Mouse (Mus musculus): ENCODE data around the gene Pdzrn3.

Pdzrn3 gene

DNA sequence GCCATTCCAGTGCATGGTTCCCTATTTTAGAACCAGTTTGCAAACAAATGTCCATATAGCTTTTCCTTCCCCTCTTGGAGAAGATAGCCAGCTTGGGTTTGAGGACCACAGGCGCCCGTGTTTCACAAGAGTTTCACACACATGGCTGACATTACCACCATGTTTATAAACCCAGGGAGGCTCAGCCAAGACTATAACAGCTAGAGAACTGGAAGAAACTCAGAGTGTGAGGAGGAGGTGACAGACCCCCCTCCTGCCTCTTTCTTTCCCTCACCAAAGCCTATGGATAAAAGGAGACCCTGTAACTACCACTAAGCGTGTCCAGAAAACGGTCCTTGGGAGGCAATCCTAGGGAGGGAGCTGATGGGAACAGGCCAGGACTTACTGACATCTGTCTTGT, 159.5 kb downstream of the Pdzrn3 start:
- no peak for ATAC-seq (ENCODE audit: insufficient number of reproducible peaks, low FRiP score, low TSS enrichment)

DNA sequence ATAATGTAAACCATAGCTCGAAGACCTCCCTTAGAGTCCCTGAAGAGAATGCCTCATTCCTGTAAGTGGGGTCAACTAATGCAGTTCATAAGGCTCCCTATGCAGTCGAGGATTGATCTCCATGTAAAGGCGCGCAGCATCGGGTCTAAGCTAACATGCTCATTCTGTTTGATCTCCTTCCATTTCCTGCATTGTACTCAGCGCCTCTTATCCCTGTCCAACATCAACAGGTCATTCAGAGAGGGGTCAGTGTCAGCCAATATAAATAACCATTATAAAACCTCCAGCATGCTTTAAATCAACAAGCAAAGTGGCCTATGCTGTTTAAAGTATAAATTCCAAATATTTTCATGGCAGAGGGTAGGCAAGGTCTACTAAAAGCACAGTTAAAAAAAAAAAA, 159.9 kb downstream of the Pdzrn3 start:
- ATAC-seq (ENCODE audit: insufficient number of reproducible peaks, low FRiP score, low TSS enrichment): no peak

DNA sequence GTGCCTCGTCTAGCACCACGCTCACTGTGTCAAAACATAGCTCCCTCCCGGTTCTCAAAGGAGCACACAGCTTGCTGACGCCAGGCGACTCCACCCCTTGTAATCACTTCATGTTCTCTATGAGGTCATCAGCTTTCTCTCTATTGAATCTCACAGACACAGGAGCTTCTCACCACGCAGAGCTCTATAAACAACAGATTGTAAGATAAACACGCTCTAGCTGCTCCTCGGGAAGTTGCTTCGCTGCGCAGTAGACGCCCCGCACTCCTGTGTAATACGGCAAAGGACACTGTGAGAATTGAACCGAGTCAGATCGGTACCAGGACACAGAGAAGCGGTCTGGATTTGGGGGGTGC, 162.3 kb downstream of the Pdzrn3 start:
- no peak for ATAC-seq (ENCODE audit: insufficient number of reproducible peaks, low FRiP score, low TSS enrichment)

DNA sequence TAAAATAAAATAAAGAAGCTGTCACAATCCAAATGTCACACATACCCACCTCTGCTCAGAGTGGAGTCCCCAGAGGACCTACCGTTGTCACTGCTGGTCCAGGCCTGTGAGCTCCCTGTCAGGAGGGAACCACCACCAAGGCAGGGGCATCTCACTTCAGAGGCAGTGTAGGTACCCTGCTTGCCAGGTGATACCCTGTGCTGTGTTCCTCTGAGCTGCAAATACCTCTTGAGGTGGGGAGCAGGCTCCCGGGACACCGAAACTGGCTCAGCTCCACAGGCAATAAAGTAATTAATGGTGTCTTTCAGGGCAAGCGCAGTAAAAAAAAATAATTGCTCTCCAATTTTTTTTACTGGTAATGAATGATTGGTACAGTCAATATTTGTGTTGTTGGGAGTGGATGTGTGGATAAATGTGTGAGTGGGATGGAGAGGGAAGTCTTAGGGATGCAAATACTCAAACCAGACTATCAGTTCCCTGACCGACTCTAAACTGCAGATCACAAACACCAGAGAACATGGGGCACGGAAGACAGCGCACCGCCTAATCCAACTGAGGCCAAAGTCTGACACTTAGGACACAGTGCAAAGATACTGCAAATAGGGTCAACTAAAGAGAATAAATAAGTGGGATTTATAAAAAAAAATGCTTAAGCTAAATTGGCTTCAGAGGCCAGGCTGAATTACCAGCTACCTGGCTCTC, 162.8 kb downstream of the Pdzrn3 start:
- ATAC-seq (ENCODE audit: insufficient number of reproducible peaks, low FRiP score, low TSS enrichment): no peak

DNA sequence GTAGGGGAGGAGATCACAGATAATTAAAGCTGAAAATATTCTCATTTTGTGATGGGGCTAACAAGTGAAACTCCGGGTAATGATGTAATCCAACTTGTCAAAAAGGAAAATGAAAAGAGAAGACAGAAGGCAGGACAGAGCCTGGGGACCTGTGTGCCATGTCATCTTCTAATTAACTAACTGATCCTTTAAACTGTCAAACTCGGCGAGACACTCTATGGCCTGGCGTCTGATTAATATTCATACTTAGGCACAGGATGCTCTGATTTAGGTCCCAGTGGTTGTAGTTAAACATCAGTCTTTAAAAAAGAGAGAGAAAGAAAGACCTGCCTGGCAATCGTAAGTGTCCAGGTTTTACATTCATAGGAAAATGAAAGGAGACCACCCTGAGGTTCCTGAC, 164.6 kb downstream of the Pdzrn3 start:
- no peak for ATAC-seq (ENCODE audit: insufficient number of reproducible peaks, low FRiP score, low TSS enrichment)

DNA sequence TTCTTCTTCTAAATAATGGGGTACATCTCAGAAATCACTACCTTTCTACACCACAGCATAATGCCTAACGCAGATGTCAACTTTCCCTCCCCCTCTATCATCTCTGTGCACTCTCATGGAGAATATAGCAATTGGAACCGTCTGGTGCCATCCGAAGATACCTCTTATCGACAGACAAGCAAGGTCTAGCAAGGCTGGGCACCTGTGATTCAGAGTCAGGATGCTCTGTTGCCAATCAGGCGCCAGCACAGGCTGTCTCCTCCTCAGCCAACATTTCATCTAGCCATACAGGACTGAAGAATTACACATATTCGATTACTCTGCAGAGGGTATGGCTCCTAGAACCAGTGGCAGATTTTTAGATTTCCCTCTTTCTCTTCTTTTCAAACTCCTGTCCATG, 165.6 kb downstream of the Pdzrn3 start:
- ATAC-seq (ENCODE audit: insufficient number of reproducible peaks, low FRiP score, low TSS enrichment): no peak

DNA sequence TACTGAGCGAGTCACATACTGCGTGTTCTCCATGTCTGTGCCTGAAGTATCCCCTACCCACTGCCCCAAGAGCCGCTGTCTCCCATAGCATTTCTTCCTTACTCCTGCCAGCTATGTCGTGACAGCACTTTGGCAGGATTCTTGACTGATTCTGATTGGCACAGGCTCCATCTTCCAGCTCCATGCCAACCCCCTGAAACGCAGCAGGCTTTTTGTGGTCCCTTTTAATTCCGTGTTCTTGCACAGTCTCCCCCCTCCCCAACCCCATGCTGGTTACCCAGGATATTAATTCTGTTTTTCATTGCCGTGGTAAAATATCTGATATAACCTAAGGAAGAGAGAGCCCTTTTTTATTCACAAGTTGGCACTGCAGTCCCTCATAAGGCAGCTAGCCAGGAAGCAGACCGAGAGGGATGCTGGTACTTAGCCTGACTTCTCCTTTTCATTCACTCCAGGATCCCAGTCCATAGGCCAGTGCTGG, 166.3 kb downstream of the Pdzrn3 start:
- ATAC-seq (ENCODE audit: insufficient number of reproducible peaks, low FRiP score, low TSS enrichment): 0 out of 2 replicates have a peak, but pooled peaks have one; percentile 16

DNA sequence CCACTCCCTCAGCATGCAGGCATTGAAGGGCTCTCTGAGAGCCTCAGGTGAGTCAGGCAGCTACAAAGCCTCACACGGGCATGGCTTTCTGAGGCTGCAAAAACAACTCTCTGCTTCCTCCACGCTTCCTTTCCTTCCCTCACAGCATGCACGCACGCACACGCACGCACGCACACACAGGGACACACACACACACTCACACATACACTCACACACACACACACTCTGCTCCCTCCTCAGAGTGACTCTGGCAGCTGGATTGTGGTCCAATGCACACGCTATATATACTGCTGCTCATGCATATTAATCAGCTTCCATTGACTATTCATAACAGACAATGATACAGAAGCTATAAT, 178.8 kb downstream of the Pdzrn3 start:
- ATAC-seq (ENCODE audit: insufficient number of reproducible peaks, low FRiP score, low TSS enrichment): no peak

DNA sequence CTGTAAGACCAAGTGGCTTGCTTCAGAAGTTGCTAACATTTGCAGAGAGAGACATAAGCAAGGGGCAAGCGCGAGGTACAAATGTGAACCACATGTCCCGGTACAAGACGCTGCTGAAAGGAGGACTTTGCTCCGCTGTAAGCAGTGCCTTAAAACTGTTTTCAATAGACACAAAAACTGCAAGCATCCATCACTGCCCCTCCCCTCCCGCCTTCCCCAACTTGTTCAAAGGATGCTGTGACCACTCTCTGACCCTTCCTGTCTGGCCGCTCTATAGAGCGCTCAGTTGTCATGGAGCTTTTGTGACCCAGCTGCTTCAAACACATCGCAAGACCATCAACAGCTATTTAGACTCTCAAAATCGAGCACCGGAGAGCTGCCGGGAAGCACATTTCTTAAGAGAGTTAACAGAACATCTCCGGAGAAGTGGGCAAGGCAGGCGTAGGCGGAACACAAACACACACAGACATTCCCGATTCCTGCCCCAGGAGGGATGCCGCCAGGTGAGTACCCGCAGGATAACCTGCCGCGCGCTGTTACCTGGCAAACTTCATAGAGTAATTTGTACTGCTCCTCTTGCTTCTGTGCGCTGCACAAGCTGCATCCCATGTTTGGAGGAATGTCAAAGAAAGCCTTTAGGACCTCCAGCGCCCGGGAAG, 179.3 kb downstream of the Pdzrn3 start:
- ATAC-seq (ENCODE audit: insufficient number of reproducible peaks, low FRiP score, low TSS enrichment): no peak

DNA sequence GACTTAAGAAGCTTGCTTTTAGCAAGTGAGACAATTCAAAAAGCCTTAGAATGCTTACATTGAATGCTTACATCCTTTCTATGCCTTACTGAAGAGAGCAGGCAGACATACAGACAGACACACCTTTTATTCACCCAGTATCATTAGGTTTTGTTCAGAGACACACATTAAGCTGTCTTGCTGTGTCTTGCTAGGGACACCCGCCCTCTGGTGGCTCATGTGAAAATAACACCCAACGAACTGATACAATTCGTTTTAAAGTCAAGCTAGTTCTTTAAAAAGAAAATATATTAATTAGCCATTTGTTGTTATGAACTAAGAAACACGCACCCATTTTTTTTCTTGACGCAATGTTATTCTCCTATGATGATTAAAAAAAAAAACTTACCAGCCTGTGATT, 180.1 kb downstream of the Pdzrn3 start:
- 0 out of 2 replicates have a peak, but pooled peaks have one; percentile 36 for ATAC-seq (ENCODE audit: insufficient number of reproducible peaks, low FRiP score, low TSS enrichment)

DNA sequence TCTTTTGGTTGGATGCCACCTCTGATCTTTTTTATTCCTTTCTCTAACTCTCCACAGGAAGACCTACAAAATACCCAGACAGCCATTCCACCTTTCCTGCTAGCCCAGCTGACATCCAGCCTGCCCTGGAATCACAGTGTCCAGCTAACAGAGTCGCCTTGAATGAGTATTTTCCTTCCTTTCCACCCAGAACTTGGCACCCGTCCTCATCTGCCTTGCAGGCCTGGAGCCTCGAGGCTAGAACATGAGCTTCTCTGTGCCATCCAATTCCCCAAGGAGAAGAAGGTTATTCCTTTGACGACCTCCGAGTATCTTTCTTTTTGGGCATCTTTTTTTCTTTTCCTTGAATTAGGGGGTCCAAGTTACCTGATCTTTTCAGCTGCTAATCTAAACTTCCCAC, 181.8 kb downstream of the Pdzrn3 start:
- no peak for ATAC-seq (ENCODE audit: insufficient number of reproducible peaks, low FRiP score, low TSS enrichment)

DNA sequence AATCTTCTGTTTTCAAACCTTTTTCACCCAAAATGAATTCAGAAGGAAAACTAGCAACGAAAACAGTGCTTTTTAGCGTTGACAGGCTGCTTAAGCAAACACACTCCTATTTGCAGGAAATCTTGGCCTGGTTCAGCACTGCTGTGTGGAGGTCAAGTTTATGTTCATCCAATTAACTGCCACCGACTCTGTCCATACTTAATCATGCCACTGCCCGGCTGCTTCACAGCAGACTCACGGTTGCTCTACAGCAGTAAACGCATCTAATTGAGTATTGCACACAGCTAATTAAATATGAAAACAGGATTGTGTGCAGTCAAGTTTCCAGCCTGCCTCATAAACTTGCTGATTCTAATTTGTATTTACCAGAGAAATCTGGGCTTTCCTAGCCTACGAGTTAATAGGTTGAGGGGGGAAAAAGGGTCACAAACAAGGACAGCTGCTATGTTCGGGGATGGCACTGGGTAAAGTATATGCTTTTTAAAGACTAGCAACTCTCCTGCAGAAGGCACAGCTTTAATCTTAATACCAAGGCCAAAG, 183.2 kb downstream of the Pdzrn3 start:
- no peak for ATAC-seq (ENCODE audit: insufficient number of reproducible peaks, low FRiP score, low TSS enrichment)

DNA sequence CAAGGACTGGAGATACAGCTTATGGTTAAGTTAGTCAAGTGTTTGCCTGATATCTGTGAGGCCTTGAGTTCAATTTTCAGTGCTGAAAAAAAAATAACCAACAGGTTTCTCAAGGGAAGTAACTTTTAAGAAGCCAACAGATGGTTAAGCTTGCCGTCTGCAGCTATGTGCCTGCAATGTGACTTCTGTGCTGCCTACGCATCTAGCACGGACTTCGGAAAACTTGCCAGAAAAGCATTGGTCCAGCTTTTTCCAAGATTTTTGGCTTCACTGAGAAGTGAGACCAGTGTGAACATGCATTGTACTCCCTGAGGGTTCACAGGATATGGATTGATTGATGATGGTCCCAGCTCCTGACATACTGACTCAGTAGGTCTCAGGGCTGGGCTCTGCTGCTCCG, 186.1 kb downstream of the Pdzrn3 start:
- no peak for ATAC-seq (ENCODE audit: insufficient number of reproducible peaks, low FRiP score, low TSS enrichment)

DNA sequence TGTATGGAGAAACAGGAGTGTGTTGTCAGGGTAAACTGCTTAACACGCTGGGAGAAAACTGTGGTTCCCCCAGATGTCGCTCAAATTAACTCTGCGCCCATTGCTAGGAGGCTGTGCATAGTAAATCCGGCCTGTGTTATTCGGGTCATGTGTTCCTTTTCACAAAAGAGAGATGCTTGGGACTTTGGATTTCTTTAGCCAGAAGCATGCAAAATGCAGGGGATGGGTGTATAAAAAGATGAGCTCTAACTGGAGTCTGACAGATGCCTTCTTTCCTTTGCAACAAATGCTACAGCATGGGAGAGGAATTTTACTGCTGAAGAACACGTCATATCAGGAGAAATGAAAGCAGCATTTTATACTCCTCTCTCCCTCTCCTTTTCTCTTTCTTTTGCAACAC, 190.4 kb downstream of the Pdzrn3 start:
- ATAC-seq (ENCODE audit: insufficient number of reproducible peaks, low FRiP score, low TSS enrichment): no peak

DNA sequence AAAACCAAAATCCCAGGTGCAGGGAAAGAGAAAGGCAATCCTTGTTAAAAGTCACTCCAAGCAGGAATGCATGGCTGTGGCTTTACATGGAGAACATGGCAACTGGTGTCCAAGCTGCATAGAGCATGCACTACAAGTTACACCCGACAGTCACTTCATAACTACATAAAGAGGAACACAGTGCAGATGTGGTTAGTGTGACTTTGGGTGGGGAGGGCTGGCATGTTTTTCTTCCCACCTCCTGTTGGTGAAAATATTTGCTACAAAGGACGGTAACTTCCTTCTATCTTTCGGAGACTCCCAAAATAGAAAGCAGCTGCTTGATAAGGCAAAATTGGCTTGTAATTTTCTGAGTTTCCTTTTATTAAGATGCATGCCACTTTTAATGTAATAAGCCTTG, 190.8 kb downstream of the Pdzrn3 start:
- no peak for ATAC-seq (ENCODE audit: insufficient number of reproducible peaks, low FRiP score, low TSS enrichment)

DNA sequence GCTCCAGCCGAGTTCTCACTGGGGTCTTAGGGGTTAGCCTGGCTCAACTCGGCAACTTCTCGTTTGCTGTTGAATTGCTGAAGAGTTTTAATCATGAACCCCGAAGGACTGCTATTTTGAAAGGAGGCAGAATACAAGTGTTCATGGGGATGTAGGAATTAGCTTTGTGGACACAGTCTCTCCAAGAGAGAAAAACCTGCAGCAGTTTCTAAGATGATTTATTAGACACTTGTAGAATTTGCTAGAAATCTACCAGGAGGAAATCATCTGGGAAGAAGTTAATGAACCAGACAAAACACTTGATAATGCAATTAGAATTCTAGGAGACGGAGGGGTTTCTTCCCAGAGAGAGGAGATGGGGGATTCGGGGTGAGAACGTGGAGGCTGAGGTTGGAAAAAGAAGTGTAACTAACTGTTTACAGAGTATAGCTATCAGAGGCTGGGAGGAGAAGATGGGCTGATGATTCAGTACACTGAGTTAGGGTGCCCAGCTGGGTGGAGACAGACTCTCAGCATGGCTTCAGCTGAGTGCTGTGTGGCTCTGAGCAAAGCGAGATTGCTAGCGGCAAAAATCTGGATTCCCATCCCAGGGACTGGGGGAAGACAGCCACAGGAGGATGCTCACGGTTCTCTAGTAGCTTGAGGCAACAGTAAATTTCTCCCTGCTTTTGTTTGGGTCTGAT, 193.5 kb downstream of the Pdzrn3 start:
- ATAC-seq (ENCODE audit: insufficient number of reproducible peaks, low FRiP score, low TSS enrichment): no peak

DNA sequence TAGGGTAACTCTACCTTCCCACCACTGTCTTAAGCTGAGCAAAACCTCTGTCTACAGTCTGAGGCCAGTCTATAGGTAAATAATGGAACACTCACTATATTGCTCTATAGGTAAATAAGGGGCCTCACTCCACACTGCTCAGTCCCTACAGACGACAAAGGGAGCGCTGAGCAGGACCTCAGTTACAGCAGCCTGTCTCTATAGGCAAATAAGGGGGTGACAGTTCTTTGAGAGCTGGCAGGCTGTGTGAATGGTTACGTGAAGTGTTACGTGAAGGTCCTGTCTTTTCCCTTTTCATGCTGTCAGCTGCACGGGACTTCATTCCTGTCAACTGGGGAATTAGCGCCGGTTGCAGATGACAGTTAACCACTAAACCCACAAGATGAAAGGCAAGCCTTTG, 207.0 kb downstream of the Pdzrn3 start:
- no peak for ATAC-seq (ENCODE audit: insufficient number of reproducible peaks, low FRiP score, low TSS enrichment)

DNA sequence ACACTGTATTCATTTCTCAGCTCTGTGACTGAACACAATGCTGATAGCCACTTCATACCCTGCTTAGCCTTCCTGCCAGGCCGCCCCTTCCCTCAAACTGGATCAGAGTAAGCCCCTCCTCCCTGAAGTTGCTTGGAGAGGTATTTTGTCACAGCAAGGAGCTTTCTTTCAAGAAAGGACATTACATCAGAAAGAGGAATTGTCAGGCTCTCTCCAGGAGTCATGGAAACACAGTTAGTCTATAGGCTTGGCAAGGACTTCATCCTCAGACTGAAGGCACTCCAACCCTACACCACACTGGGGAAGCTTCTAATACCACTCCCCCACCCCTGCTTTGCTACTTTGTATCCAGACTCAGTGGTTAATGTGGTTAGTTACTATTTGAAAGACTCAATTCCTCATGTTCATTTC, 224.2 kb downstream of the Pdzrn3 start:
- no peak for ATAC-seq (ENCODE audit: insufficient number of reproducible peaks, low FRiP score, low TSS enrichment)

DNA sequence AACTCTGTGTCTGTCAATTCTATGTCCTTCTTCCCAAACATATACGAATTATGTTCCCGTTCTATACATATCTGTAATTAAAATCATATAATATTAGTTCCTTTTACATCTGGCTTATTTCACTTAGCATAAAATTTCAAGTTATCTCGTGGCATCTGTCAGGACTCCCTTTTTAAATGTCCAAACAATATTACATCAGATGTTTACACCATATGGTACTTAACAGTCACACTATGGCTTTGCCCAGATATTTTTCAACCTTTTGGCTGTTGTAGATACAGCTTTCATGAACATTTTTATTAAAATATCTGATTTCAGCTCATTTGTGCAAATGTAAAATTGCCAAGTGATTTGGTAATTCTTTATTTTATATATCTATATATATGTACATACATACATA, 242.3 kb downstream of the Pdzrn3 start:
- ATAC-seq (ENCODE audit: insufficient number of reproducible peaks, low FRiP score, low TSS enrichment): no peak

DNA sequence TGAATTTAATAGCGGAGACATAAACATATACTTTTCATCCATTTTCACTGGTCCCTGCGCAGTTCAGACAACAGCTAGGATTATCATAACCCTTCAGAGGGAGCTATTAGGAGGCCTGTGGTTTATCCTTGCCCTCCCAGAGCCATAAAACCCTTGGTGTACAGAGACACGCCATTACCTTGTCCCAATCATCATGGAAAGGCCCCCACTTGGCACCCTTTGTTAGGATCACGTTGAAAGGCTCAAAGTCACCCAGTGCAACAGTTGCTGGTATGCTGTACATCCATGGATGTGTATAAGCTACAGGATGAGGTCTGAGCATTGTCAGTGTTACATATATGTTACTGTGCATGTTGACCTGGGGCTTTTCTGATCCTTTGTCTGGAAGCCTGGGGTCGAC, 252.3 kb downstream of the Pdzrn3 start:
- ATAC-seq (ENCODE audit: insufficient number of reproducible peaks, low FRiP score, low TSS enrichment): no peak

DNA sequence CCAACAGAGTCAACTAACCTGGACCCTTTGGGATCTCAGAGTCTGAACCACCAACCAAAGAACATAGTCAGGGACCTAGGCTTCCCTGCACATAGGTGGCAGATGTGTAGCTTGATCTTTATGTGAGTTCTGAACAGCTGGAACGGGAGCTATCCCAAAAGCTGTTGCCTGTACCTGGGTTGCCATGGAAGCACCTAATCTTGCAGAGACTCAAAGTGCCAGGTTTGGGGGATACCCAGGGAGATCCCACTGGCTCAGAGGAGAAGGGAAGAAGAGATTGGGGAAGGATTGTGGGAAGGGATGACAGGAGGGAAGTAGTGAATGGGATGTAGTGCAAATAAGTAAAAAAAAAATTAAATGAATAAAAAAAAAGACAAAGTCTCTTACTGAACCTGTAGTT, 268.7 kb downstream of the Pdzrn3 start:
- no peak for ATAC-seq (ENCODE audit: insufficient number of reproducible peaks, low FRiP score, low TSS enrichment)
